Mouse (Mus musculus) heart, postnatal 0 days (tissue): ENCODE results near the gene Mipep.

ENCODE experiments used
- CTCF ChIP-seq: IDR thresholded peaks from 2 replicates; pipeline ENCODE4 v1.5.1; 2016; ENCODE audit warnings: antibody characterized with exemption, control low read depth, low read depth
- EP300 ChIP-seq: IDR thresholded peaks from 2 replicates; pipeline ENCODE4 v1.6.1; 2016; ENCODE audit warnings: antibody characterized with exemption, low read depth

GRCm38 (mm10) chr14:60754656-60755055, 29.7 kb upstream of the Mipep start:
- TF ChIP-seq CTCF (no peak), EP300 (no peak)
